Mouse (Mus musculus) hindbrain, embryonic 13.5 days (tissue): ENCODE results near the gene Palm3. TPM values are rescaled to one million over a fixed set of nuclear protein-coding genes. Genes with fewer than 3 reads are reported as not detected.
"Not testable (repeated sequence)": the region's sequence is repeated elsewhere in the genome, so short reads cannot be mapped to it uniquely, and the experiment has no call there.

Experiments used
- ATAC-seq: fragments of 200-750 bp; cut with Nextera tagmentation; 2 replicates; pipeline ENCODE4 v1.8.0; 2017; ENCODE audit warnings: moderate TSS enrichment; ENCODE audit not compliant: low FRiP score
- H3K27ac ChIP-seq: fragments of 300-500 bp; sonication (generic); 2 replicates; pipeline ENCODE4 v1.5.1; 2015; ENCODE audit warnings: inconsistent platforms, mild to moderate bottlenecking, moderate library complexity
- H3K27me3 ChIP-seq: fragments of 300-500 bp; sonication (generic); 2 replicates; pipeline ENCODE4 v1.6.1; 2015; ENCODE audit warnings: mild to moderate bottlenecking, inconsistent platforms
- H3K36me3 ChIP-seq: fragments of 300-500 bp; sonication (generic); 2 replicates; pipeline ENCODE4 v1.6.1; 2015; ENCODE audit warnings: mild to moderate bottlenecking, inconsistent platforms
- H3K4me1 ChIP-seq: fragments of 300-500 bp; sonication (generic); replicated peaks from 2 replicates; pipeline ENCODE4 v1.6.1; 2015; ENCODE audit warnings: inconsistent platforms
- H3K4me2 ChIP-seq: fragments of 300-500 bp; sonication (generic); 2 replicates; pipeline ENCODE4 v1.6.1; 2015; ENCODE audit warnings: inconsistent platforms, mild to moderate bottlenecking, moderate library complexity
- H3K4me3 ChIP-seq: fragments of 300-500 bp; sonication (generic); 2 replicates; pipeline ENCODE4 v1.5.1; 2015; ENCODE audit warnings: mild to moderate bottlenecking, inconsistent platforms
- H3K9ac ChIP-seq: fragments of 300-500 bp; sonication (generic); 2 replicates; pipeline ENCODE4 v1.6.1; 2015; ENCODE audit warnings: mild to moderate bottlenecking, inconsistent platforms
- H3K9me3 ChIP-seq: fragments of 300-500 bp; sonication (generic); 2 replicates; pipeline ENCODE4 v1.6.1; 2016; ENCODE audit warnings: inconsistent platforms
- WGBS: fragments of 180-500 bp; shearing (Covaris S2); methylation state at CpG from one replicate; pipeline ENCODE4 v1.1.7; 2015; 5-methylcytosine and 5-hydroxymethylcytosine counted together
- polyA plus RNA-seq: library from polyadenylated mRNA; unstranded; fragments of >200 nt; fragmentation: Nextera tagmentation; extraction: Ambion mirVana; gene quantifications from 2 replicates; pipeline ENCODE4 v1.2.1, GENCODE M21; 2015

The Palm3 gene
- polyA plus RNA-seq, 1 experiment from 2014 or later = 6.8 TPM

DNA sequence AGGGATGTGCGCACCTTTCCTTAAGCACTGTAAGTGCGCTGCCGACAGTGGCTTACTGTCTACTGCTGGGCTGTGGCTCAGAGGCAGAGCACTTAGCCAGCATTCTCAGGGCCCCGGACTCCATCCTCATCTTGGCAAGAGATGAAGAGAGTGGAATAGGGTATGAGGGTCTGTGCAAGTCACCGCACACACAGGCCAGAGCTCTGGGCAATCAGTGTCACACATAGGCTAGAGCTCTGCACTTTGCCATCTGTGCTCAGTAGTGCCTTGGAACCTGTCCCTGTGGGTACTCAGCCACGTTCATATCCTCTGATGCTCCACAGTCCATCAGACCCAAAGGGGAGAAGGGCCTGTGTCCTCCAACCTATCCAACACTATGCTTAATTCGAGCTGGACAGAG is 39.7 kb upstream of the Palm3 start:
- no peak overlapping the region for H3K4me2 ChIP-seq
- no peak for ATAC-seq
- no peak overlapping the region for H3K27ac ChIP-seq
- no peaks in the 10 kb centered on the region for H3K27me3 ChIP-seq
- H3K4me3 ChIP-seq = no peak overlapping the region
- peaks cover 34% of the 10 kb centered on the region for H3K4me1 ChIP-seq
- H3K36me3 ChIP-seq = peaks cover 63% of the 10 kb centered on the region
- 98% methylated on average over 7 of the region's 7 CpGs for WGBS
- H3K9me3 ChIP-seq = no peaks in the 10 kb centered on the region
- no peak overlapping the region for H3K9ac ChIP-seq

DNA sequence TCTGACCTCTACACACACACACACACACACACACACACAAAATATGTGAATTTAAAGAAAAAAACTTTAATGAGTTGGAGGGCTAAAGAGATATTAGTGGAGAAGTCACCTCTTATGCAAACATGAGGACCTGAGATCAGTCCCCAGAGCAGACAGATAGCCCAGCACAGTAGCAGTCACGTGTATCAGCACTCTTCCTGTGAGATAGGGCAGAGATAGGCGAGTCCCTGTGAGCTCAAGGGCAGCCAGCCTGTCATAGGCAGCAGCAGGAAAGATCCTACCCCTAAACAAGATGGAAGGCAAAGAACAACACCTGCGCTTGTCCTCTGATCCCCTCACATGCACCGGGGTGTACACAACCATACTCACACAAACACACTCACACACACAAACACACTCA is 38.8 kb upstream of the Palm3 start:
- Histone ChIP-seq H3K27ac (no peak overlapping the region), H3K4me3 (no peak overlapping the region), H3K36me3 (peaks cover 73% of the 10 kb centered on the region), H3K9ac (no peak overlapping the region), H3K4me2 (no peak overlapping the region), H3K4me1 (peaks cover 25% of the 10 kb centered on the region), H3K27me3 (no peaks in the 10 kb centered on the region), H3K9me3 (no peaks in the 10 kb centered on the region)
- 85% methylated on average over 4 of the region's 4 CpGs for WGBS
- no peak for ATAC-seq

DNA sequence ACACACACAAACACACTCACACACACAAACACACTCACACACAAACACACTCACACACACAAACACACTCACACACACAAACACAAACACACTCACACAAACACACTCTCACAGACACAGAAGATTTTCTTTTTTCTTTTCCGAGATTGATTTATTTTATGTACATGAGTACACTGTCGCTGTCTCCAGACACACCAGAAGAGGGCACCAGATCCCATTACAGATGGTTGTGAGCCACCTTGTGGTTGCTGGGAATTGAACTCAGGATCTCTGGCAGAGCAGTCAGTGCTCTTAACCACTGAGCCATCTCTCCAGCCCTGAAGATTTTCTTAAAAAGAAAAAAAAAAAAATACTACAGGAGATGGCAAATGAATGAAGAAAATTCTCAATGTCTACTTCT is 38.0 kb upstream of the Palm3 start:
- peaks cover 17% of the 10 kb centered on the region for H3K4me1 ChIP-seq
- 100% methylated on average over 2 of the region's 2 CpGs for WGBS
- H3K27me3 ChIP-seq, H3K9ac ChIP-seq, H3K9me3 ChIP-seq, H3K27ac ChIP-seq, H3K4me2 ChIP-seq, ATAC-seq, H3K4me3 ChIP-seq: not testable (repeated sequence)
- peaks cover 80% of the 10 kb centered on the region for H3K36me3 ChIP-seq

DNA sequence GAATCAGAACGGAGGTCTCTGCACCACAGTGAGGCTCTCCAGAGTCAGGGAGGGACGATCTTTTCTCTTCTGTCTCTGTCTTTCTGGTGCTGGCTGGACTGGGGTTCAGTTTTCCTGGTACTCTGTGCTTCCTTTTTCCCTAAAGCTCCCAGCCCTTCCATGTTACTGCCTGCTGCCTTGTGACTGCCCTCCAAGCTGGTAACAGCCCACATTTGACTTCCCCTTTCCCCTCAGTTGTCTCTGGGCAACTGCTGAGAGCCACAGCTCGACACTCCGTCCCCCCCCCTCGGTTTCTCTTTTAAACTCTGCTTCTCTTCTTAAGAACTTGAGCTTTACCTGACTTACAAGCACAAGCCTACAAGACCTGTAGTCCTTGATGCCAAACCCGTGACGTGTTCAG is 32.0 kb upstream of the Palm3 start:
- Histone ChIP-seq H3K4me3 (no peak overlapping the region), H3K27me3 (no peaks in the 10 kb centered on the region), H3K4me1 (no peaks in the 10 kb centered on the region), H3K27ac (no peak overlapping the region), H3K36me3 (peaks cover 90% of the 10 kb centered on the region), H3K9ac (no peak overlapping the region), H3K9me3 (no peaks in the 10 kb centered on the region), H3K4me2 (no peak overlapping the region)
- WGBS = 90% methylated on average over 7 of the region's 7 CpGs
- no peak for ATAC-seq

DNA sequence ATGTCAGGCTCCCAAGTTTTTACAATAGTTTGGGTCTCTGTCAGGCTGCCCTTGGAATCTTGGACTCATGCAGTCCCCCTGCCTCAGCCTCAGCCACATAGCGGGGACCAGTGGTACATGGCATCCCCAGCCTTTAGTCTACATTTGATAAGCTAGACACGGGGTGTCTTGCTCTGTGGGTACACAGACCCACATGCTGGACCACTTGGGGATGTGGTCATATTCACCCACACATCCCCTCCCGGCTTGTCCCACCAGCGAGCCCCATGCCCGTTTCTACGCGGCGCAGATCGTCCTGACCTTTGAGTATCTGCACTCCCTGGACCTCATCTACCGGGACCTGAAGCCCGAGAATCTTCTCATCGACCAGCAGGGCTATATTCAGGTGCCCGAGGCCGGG is 31.1 kb upstream of the Palm3 start:
- H3K4me3 ChIP-seq = no peak overlapping the region

DNA sequence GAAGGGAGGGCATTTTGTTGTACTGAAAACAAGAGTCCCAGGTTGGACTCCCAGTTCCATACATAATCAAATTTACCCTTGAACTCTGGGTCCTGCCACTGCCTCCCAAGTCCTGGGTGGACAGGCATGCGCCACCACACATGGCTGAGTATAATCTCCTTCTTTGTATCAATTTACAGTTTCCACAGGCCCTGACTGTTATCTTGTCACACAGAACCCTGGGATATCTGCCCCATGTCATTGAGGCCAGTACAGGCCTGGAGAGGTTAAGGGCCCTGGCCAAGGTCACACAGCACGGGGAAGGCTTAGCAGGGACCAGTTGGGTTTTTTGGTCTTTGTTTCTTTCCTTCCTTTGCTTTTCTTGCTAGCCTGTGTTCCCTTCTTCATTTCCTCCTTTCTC is 28.8 kb upstream of the Palm3 start:
- H3K9ac ChIP-seq = no peak overlapping the region
- H3K27ac ChIP-seq = no peak overlapping the region
- no peaks in the 10 kb centered on the region for H3K9me3 ChIP-seq
- ATAC-seq = no peak
- H3K4me2 ChIP-seq = no peak overlapping the region
- peaks cover 9% of the 10 kb centered on the region for H3K4me1 ChIP-seq
- no peak overlapping the region for H3K4me3 ChIP-seq
- WGBS = 87% methylated on average over 2 of the region's 2 CpGs
- peaks cover 69% of the 10 kb centered on the region for H3K36me3 ChIP-seq
- no peaks in the 10 kb centered on the region for H3K27me3 ChIP-seq

More for the DNA sequence above, 31.1 kb upstream of the Palm3 start:
- Histone ChIP-seq H3K9ac (no peak overlapping the region), H3K4me2 (no peak overlapping the region), H3K27me3 (no peaks in the 10 kb centered on the region), H3K36me3 (peaks cover 90% of the 10 kb centered on the region), H3K27ac (no peak overlapping the region), H3K4me1 (no peaks in the 10 kb centered on the region), H3K9me3 (no peaks in the 10 kb centered on the region)
- WGBS = 94% methylated on average over 14 of the region's 14 CpGs
- no peak for ATAC-seq

DNA sequence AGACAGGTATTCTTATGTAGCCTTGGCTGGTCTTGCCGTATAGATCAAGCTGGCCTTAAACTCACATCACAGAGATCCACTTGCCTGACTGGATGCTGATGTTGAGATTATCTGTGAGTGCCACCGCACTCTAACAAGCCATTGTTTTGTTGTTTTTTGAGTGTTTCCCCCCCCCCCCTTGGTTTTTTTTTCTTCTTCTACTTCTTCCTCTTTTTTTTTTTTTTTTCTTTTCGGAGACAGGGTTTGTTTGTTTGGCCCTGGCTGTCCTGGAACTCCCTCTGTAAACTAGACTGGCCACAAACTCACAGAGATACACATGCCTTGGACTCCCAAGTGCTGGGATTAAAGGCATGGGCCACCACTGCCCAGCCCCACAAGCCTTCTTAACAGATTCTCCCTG is 27.2 kb upstream of the Palm3 start:
- no peaks in the 10 kb centered on the region for H3K9me3 ChIP-seq
- no peak overlapping the region for H3K27ac ChIP-seq
- no peak overlapping the region for H3K4me2 ChIP-seq
- no peaks in the 10 kb centered on the region for H3K27me3 ChIP-seq
- H3K9ac ChIP-seq = no peak overlapping the region
- H3K4me1 ChIP-seq = peaks cover 14% of the 10 kb centered on the region
- ATAC-seq = no peak
- 91% methylated on average over 3 of the region's 3 CpGs for WGBS
- H3K4me3 ChIP-seq = no peak overlapping the region
- H3K36me3 ChIP-seq = peaks cover 53% of the 10 kb centered on the region

DNA sequence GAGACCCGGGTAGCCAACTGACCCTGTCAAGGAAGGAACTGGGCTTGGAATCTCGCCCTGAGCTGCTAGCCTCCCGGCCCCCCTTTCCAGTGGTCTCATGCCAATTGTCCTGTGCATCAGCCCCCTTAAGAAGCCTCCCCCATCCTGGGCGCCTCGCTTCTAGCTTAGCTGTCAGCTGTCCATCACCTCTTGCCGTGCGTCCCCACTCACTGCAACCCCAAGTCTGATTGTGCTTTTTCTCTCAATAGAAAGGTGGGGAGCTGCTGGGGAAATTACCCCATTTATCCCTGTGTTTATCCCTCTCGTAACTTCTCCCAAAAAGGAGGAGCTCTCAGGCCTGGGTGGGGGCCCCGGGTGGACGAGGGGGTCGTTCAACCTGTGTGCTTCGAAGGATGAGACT is 25.3 kb upstream of the Palm3 start:
- peak overlapping the region; percentile 90; the same call in 1 of the 2 replicates for H3K9ac ChIP-seq
- peak overlapping the region; percentile 97; the same call in 1 of the 2 replicates for H3K27ac ChIP-seq
- peak overlapping the region; percentile 76 for H3K4me2 ChIP-seq
- no peaks in the 10 kb centered on the region for H3K9me3 ChIP-seq
- peaks cover 44% of the 10 kb centered on the region for H3K36me3 ChIP-seq
- H3K4me1 ChIP-seq = peaks cover 27% of the 10 kb centered on the region
- WGBS = 17% methylated on average over 12 of the region's 12 CpGs
- ATAC-seq = peak; percentile 25
- H3K27me3 ChIP-seq = peaks cover 16% of the 10 kb centered on the region
- peak overlapping the region; percentile 76; the same call in 1 of the 2 replicates for H3K4me3 ChIP-seq

DNA sequence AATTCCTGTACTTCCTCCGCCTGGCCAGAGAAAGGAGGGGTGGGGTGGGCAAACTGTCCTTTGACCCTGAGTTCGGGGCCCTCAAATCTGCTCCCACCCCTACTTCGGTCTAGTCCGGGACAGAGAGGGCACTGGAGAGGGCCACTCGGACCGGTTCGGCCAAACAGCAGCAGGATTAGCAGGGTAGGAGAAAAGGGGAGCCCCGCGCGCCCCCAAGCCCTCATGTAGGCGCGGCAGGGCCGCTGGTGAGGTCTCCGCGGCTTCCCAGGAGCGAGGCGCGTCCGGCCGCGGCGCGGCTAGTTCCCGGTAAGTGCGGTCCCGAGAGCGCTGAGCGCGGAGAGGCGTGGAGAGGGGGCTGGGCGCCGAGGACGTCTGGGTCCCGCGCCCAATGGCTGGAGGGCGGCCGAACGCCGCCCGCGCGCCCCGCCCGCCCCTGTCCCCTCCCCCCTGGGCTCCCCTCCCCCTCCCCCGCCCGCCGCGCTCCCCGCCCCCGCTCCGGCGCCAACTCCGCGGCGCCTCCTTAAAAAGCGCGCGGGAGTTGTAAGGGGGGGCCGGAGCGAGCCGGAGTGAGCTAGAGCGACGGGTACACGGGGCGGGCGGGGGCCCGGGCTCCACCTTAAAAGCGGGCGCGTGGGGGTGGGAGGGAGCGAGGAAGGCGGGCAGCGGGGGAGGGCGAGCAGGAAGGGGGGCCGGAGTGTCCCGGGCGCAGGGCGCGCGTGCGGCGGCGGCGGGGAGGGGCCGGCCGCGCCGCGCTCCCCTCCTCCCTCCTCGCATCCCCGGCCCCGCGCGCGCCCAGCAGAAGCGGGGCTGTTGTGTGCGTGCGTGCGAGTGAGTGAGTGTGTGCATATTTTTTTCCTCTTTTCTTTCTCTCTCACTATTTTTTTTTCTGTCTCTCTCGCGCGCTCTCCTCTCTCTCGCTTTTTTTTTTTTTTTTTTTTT is 24.4 kb upstream of the Palm3 start:
- H3K4me2 ChIP-seq = peak overlapping the region; percentile 76
- H3K27ac ChIP-seq = peak overlapping the region; percentile 97
- WGBS = 0% methylated on average over 45 of the region's 103 CpGs
- no peaks in the 10 kb centered on the region for H3K9me3 ChIP-seq
- H3K9ac ChIP-seq = peak overlapping the region; percentile 90
- peaks cover 36% of the 10 kb centered on the region for H3K36me3 ChIP-seq
- ATAC-seq = peak; percentile 71
- H3K27me3 ChIP-seq = peaks cover 24% of the 10 kb centered on the region
- peak overlapping the region; percentile 76 for H3K4me3 ChIP-seq
- H3K4me1 ChIP-seq = peaks cover 35% of the 10 kb centered on the region

DNA sequence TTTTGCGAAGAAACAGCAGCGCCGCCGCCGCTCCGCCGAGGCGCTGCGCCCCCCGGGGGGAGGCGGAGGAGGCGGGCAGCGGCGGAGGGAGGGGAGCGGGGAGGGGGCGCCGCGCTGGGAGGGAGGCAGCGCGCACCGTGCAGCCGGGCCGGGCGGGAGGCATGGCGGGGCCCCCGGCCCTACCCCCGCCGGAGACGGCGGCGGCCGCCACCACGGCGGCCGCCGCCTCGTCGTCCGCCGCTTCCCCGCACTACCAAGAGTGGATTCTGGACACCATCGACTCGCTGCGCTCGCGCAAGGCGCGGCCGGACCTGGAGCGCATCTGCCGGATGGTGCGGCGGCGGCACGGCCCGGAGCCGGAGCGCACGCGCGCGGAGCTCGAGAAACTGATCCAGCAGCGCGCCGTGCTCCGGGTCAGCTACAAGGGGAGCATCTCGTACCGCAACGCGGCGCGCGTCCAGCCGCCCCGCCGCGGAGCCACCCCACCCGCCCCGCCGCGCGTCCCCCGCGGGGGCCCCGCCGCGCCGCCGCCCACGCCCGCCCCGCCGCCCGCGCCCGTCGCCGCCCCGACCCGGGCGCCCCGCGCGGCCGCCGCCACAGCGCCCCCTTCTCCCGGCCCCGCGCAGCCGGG is 23.6 kb upstream of the Palm3 start, which contains the start of gene Samd1:
Gene Samd1 (plus strand): TSS at position 162 of the 631 bp plus-strand sequence.
- peak within 1 kb of the TSS; percentile 90 for H3K9ac ChIP-seq
- peak; percentile 11; the same call in 1 of the 2 replicates for ATAC-seq
- 2% methylated on average over 39 of the region's 112 CpGs for WGBS
- H3K4me1 ChIP-seq = peaks cover 35% of the 10 kb centered on the region
- peaks cover 31% of the 10 kb centered on the region for H3K27me3 ChIP-seq
- H3K4me2 ChIP-seq = peak within 1 kb of the TSS; percentile 79
- H3K36me3 ChIP-seq = peaks cover 28% of the 10 kb centered on the region
- H3K4me3 ChIP-seq = peak within 1 kb of the TSS; percentile 76
- H3K9me3 ChIP-seq = no peaks in the 10 kb centered on the region
- H3K27ac ChIP-seq = peak within 1 kb of the TSS; percentile 97

DNA sequence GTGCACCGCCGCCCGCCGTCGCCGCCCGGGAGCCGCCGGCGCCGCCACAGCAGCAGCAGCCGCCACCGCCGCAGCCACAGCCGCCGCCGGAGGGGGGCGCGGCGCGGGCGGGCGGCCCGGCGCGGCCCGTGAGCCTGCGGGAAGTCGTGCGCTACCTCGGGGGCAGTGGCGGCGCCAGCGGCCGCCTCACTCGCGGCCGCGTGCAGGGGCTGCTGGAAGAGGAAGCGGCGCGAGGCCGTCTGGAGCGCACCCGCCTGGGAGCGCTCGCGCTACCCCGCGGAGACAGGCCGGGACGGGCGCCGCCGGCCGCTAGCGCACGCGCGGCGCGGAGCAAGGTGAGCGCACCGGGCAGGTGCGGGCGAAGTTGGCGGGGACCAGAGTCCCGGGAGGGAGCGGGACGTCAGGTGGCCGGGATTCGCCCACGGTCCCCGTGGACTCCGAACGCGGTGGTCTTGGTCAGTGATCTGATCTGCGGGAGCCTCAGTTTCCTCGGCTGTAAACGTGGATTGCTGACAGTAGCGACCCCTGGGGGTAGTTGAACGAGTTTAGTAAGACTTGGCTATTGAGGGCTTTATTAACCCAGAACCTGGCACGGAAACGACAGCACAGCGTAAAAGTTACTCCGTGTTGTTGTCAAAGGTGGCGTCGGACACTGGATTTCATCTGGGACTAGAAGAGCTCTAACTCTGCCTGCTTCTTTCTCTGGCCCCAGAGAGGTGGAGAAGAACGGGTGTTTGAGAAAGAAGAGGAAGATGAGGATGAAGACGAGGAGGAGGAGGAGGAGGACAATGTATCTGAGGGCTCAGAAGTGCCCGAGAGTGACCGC is 22.8 kb upstream of the Palm3 start:
- H3K4me2 ChIP-seq = peak overlapping the region; percentile 79
- peak overlapping the region; percentile 76 for H3K4me3 ChIP-seq
- H3K36me3 ChIP-seq = peaks cover 27% of the 10 kb centered on the region
- peaks cover 38% of the 10 kb centered on the region for H3K4me1 ChIP-seq
- no peaks in the 10 kb centered on the region for H3K9me3 ChIP-seq
- 1% methylated on average over 61 of the region's 92 CpGs for WGBS
- H3K9ac ChIP-seq = peak overlapping the region; percentile 83
- peak; percentile 14; the same call in 1 of the 2 replicates for ATAC-seq
- H3K27ac ChIP-seq = peak overlapping the region; percentile 88
- peaks cover 31% of the 10 kb centered on the region for H3K27me3 ChIP-seq
